8 mouse cellular contexts compared by ENCODE assay signal in genomic region chr6:87810311-87810710, GRCm38 (mm10). TPM values are rescaled to one million over a fixed set of nuclear protein-coding genes. Genes with fewer than 3 reads are reported as not detected.
DNase-seq lines count a peak whose midpoint lies in the region; ATAC-seq and TF ChIP-seq lines count a peak whose summit lies in the region.
"Had no signal": no experiment of that assay in that cellular context is flagged by ENCODE, and none has a peak within 500 bp of the region (broad histone marks: within the 10 kb centered on the region; RNA-seq: fewer than 3 reads in every experiment).

No protein-coding gene starts in this region.

- H3K4me2 ChIP-seq in lung, embryonic 16.5 days (ENCODE audit: low read depth, low read length), result peak overlapping the region; percentile 70
- peak overlapping the region; percentile 90 for H3K4me2 ChIP-seq in limb, embryonic 11.5 days (ENCODE audit: low read depth, severe bottlenecking)

- TF ChIP-seq POLR2A in small intestine, adult 2 months (IDR thresholded peaks at IDR 0.05; ENCODE audit: low read depth, low read length), result no peak

- 29% methylated on average over 6 of the region's 6 CpGs for WGBS in lung, embryonic 16.5 days
- WGBS in forebrain, embryonic 10.5 days, result 51% methylated on average over 6 of the region's 6 CpGs
- 48% methylated on average over 6 of the region's 6 CpGs for WGBS in limb, embryonic 11.5 days
- WGBS in small intestine, adult 2 months, result 3% methylated on average over 6 of the region's 6 CpGs

- H3K9me3 ChIP-seq in lung, embryonic 16.5 days (ENCODE audit: control insufficient read depth, low read length), result no peaks in the 10 kb centered on the region
- no peaks in the 10 kb centered on the region for H3K9me3 ChIP-seq in forebrain, embryonic 10.5 days
- H3K9me3 ChIP-seq in limb, embryonic 11.5 days (ENCODE audit: control insufficient read depth, low read length), result no peaks in the 10 kb centered on the region

- H3K27me3 ChIP-seq in lung, embryonic 16.5 days (ENCODE audit: control insufficient read depth, insufficient read depth, low read depth, low read length), result no peaks in the 10 kb centered on the region
- H3K27me3 ChIP-seq in forebrain, embryonic 10.5 days (ENCODE audit: poor library complexity, severe bottlenecking), result peaks cover 18% of the 10 kb centered on the region
- H3K27me3 ChIP-seq in limb, embryonic 11.5 days (ENCODE audit: control insufficient read depth, insufficient read depth, low read length), result no peaks in the 10 kb centered on the region
- H3K27me3 ChIP-seq in small intestine, adult 2 months (ENCODE audit: control insufficient read depth, insufficient read depth, low read length), result no peaks in the 10 kb centered on the region

- H3K4me1 ChIP-seq in lung, embryonic 16.5 days (replicated peaks; ENCODE audit: control insufficient read depth, insufficient read depth, low read length), result peaks cover 20% of the 10 kb centered on the region
- peaks cover 32% of the 10 kb centered on the region for H3K4me1 ChIP-seq in forebrain, embryonic 10.5 days
- H3K4me1 ChIP-seq in limb, embryonic 11.5 days (ENCODE audit: control insufficient read depth, insufficient read depth, low read length), result no peaks in the 10 kb centered on the region
- peaks cover 22% of the 10 kb centered on the region for H3K4me1 ChIP-seq in small intestine, adult 2 months (ENCODE audit: control insufficient read depth, insufficient read depth, insufficient read length, low read length)

- TF ChIP-seq CTCF in small intestine, adult 2 months (IDR thresholded peaks at IDR 0.05; ENCODE audit: extremely low read depth, insufficient read length, insufficient replicate concordance, low read depth, low read length), result no peak

- DNase-seq in lung, adult 18-20 months, result no peak
- no peak for DNase-seq in forebrain, embryonic 10.5 days (ENCODE audit: extremely low spot score, low spot score)
- no peak for DNase-seq in limb, embryonic 11.5 days (ENCODE audit: low spot score)
- no peak for DNase-seq in layer of hippocampus, postnatal 25 days (ENCODE audit: extremely low spot score in 1 of 2, low spot score in 1 of 2)
- no peak for DNase-seq in thymus, postnatal 0 days (ENCODE audit: low spot score)

- peak overlapping the region; percentile 90 for H3K9ac ChIP-seq in lung, embryonic 16.5 days (ENCODE audit: low read length)
- no peak overlapping the region for H3K9ac ChIP-seq in limb, embryonic 11.5 days (ENCODE audit: low read length)

- ATAC-seq in lung, embryonic 16.5 days (ENCODE audit: low read depth), result no peak
- ATAC-seq in limb, embryonic 11.5 days (ENCODE audit: insufficient number of reproducible peaks, low FRiP score, low TSS enrichment, low read depth), result no peak

- peak overlapping the region; percentile 89 for H3K27ac ChIP-seq in lung, embryonic 16.5 days (ENCODE audit: low read length)
- no peak overlapping the region for H3K27ac ChIP-seq in forebrain, embryonic 10.5 days
- H3K27ac ChIP-seq in limb, embryonic 11.5 days (replicated peaks; ENCODE audit: low read depth, low read length), result no peak overlapping the region
- H3K27ac ChIP-seq in small intestine, adult 2 months (ENCODE audit: insufficient read depth, low read depth, low read length), result peak overlapping the region; percentile 91

- H3K36me3 ChIP-seq in lung, embryonic 16.5 days (ENCODE audit: control insufficient read depth, insufficient read depth, low read length), result peaks cover 5% of the 10 kb centered on the region; the same call in 1 of the 2 replicates
- peaks cover 25% of the 10 kb centered on the region for H3K36me3 ChIP-seq in forebrain, embryonic 10.5 days (replicated peaks)
- H3K36me3 ChIP-seq in limb, embryonic 11.5 days (ENCODE audit: control insufficient read depth, insufficient read depth, low read length), result no peaks in the 10 kb centered on the region; the same call in none of the 2 replicates
- H3K36me3 ChIP-seq in small intestine, adult 2 months (ENCODE audit: control insufficient read depth, insufficient read depth, low read length), result peaks cover 2% of the 10 kb centered on the region

- peak overlapping the region; percentile 88 for H3K4me3 ChIP-seq in lung, embryonic 16.5 days (ENCODE audit: low read length)
- peak overlapping the region; percentile 76 for H3K4me3 ChIP-seq in forebrain, embryonic 10.5 days
- H3K4me3 ChIP-seq in limb, embryonic 11.5 days (ENCODE audit: low read depth, low read length), result peak overlapping the region; percentile 72
- peak overlapping the region; percentile 82 for H3K4me3 ChIP-seq in small intestine, adult 2 months (ENCODE audit: low read depth, low read length)

RNA-seq across cellular contexts. Expression of gene Rab43, which starts 1.7 kb away (rescaled TPM):
- 10.9 and 13.1 TPM in 2 replicates for polyA plus RNA-seq in lung, embryonic 16.5 days (2015; fragmentation: Nextera tagmentation; extraction: Ambion mirVana)
- 4.6 and 6.6 TPM in 2 replicates for polyA plus RNA-seq in forebrain, embryonic 10.5 days (2016; fragmentation: Nextera tagmentation; extraction: Ambion mirVana)
- polyA plus RNA-seq in limb, embryonic 11.5 days (2014; fragmentation: Nextera tagmentation; extraction: Ambion mirVana), result 6.9 and 7.5 TPM in 2 replicates
- 47.2 and 58.4 TPM in 2 replicates for polyA plus RNA-seq in small intestine, adult 2 months (2012; rRNA removed)
- 10 to 100 TPM; 15.4 to 18.3 TPM for total RNA-seq in layer of hippocampus, postnatal 25 days (2021)
- polyA plus RNA-seq in thymus, postnatal 0 days (2015; fragmentation: Nextera tagmentation; extraction: Ambion mirVana), result 9.9 and 11.7 TPM in 2 replicates

RNA-seq across cellular contexts. Expression of gene Gm45140, which starts 25.3 kb away (rescaled TPM):
- 1.5 and 3.5 TPM in 2 replicates for polyA plus RNA-seq in lung, embryonic 16.5 days (2015; fragmentation: Nextera tagmentation; extraction: Ambion mirVana)
- polyA plus RNA-seq in forebrain, embryonic 10.5 days (2016; fragmentation: Nextera tagmentation; extraction: Ambion mirVana), result 2.1 TPM in 2 replicates
- 2.8 and 3.5 TPM in 2 replicates for polyA plus RNA-seq in limb, embryonic 11.5 days (2014; fragmentation: Nextera tagmentation; extraction: Ambion mirVana)
- polyA plus RNA-seq in small intestine, adult 2 months (2012; rRNA removed), result 0.34 and 0.47 TPM in 2 replicates
- total RNA-seq in layer of hippocampus, postnatal 25 days (2021), result 1 to 10 TPM; 1.0 to 2.3 TPM
- polyA plus RNA-seq in thymus, postnatal 0 days (2015; fragmentation: Nextera tagmentation; extraction: Ambion mirVana), result 2.3 and 2.5 TPM in 2 replicates

RNA-seq across cellular contexts. Expression of gene Isy1, which starts 28.3 kb away (rescaled TPM):
- polyA plus RNA-seq in lung, embryonic 16.5 days (2015; fragmentation: Nextera tagmentation; extraction: Ambion mirVana), result 33.8 and 47.6 TPM in 2 replicates
- polyA plus RNA-seq in forebrain, embryonic 10.5 days (2016; fragmentation: Nextera tagmentation; extraction: Ambion mirVana), result 76.4 and 78.6 TPM in 2 replicates
- 73.0 and 76.2 TPM in 2 replicates for polyA plus RNA-seq in limb, embryonic 11.5 days (2014; fragmentation: Nextera tagmentation; extraction: Ambion mirVana)
- 2.2 and 6.7 TPM in 2 replicates for polyA plus RNA-seq in small intestine, adult 2 months (2012; rRNA removed)
- 10 to 100 TPM; 30.9 to 32.3 TPM for total RNA-seq in layer of hippocampus, postnatal 25 days (2021)
- polyA plus RNA-seq in thymus, postnatal 0 days (2015; fragmentation: Nextera tagmentation; extraction: Ambion mirVana), result 75.0 and 78.3 TPM in 2 replicates

RNA-seq across cellular contexts. Expression of gene Gp9, which starts 32.4 kb away (rescaled TPM):
- polyA plus RNA-seq in lung, embryonic 16.5 days (2015; fragmentation: Nextera tagmentation; extraction: Ambion mirVana), result 3.4 and 7.1 TPM in 2 replicates
- polyA plus RNA-seq in forebrain, embryonic 10.5 days (2016; fragmentation: Nextera tagmentation; extraction: Ambion mirVana), result 2.5 and 3.2 TPM in 2 replicates
- polyA plus RNA-seq in limb, embryonic 11.5 days (2014; fragmentation: Nextera tagmentation; extraction: Ambion mirVana), result 2.0 and 4.3 TPM in 2 replicates
- polyA plus RNA-seq in small intestine, adult 2 months (2012; rRNA removed), result 1.7 TPM in 1 of 2 replicates, not detected in the other
- under 1 TPM; 0.42 to 0.74 TPM for total RNA-seq in layer of hippocampus, postnatal 25 days (2021)
- 0.49 and 0.85 TPM in 2 replicates for polyA plus RNA-seq in thymus, postnatal 0 days (2015; fragmentation: Nextera tagmentation; extraction: Ambion mirVana)
- total RNA-seq: adrenal gland, postnatal 25 days had no signal

RNA-seq across cellular contexts. Expression of gene Cnbp, which starts 40.6 kb away (rescaled TPM):
- polyA plus RNA-seq in lung, embryonic 16.5 days (2015; fragmentation: Nextera tagmentation; extraction: Ambion mirVana), result 966 and 994 TPM in 2 replicates
- 1,473 and 1,500 TPM in 2 replicates for polyA plus RNA-seq in forebrain, embryonic 10.5 days (2016; fragmentation: Nextera tagmentation; extraction: Ambion mirVana)
- 1,357 and 1,371 TPM in 2 replicates for polyA plus RNA-seq in limb, embryonic 11.5 days (2014; fragmentation: Nextera tagmentation; extraction: Ambion mirVana)
- 63.8 and 77.3 TPM in 2 replicates for polyA plus RNA-seq in small intestine, adult 2 months (2012; rRNA removed)
- 100 to 1,000 TPM; 246 to 257 TPM for total RNA-seq in layer of hippocampus, postnatal 25 days (2021)
- polyA plus RNA-seq in thymus, postnatal 0 days (2015; fragmentation: Nextera tagmentation; extraction: Ambion mirVana), result 1,228 and 1,268 TPM in 2 replicates

Comparison
In these comparisons a context has a peak if more than half of its experiments do, and no peak if none do; other contexts are left out.
1. H3K27ac ChIP-seq: peak in lung, embryonic 16.5 days (single experiment) and small intestine, adult 2 months (single experiment); none in forebrain, embryonic 10.5 days (single experiment) and limb, embryonic 11.5 days (single experiment).
2. Peak in every context shown above with its lines, with median percentiles within 50 percentile points of each other: H3K4me3 ChIP-seq.